Mouse (Mus musculus): ENCODE results near the gene Sall1. TPM values are rescaled to one million over a fixed set of nuclear protein-coding genes. Genes with fewer than 3 reads are reported as not detected.
A peak's percentile ranks its signal among the peaks of the same experiment; 100 is the strongest.

Sall1 gene
- 0.85 and 1.0 TPM in 2 replicates for polyA plus RNA-seq (2015; fragmentation: Nextera tagmentation; extraction: Ambion mirVana)

- peaks cover 97% of the 10 kb centered on the region for H3K27me3 ChIP-seq
- no peaks in the 10 kb centered on the region for H3K9me3 ChIP-seq (replicated peaks)
- peak within 1 kb of the TSS; percentile 66 for H3K27ac ChIP-seq
- H3K4me3 ChIP-seq (replicated peaks) = peak within 1 kb of the TSS; percentile 56
- no peaks in the 10 kb centered on the region for H3K36me3 ChIP-seq
- under 1% methylated on average over 25 of the region's 25 CpGs for WGBS (ENCODE audit: insufficient replicate concordance)
- DNase-seq = no peak
- peak within 1 kb of the TSS; percentile 55 for H3K4me2 ChIP-seq
- H3K4me1 ChIP-seq (replicated peaks) = no peaks in the 10 kb centered on the region
- ATAC-seq (ENCODE audit: low read depth) = peak; percentile 18; the same call in 1 of the 2 replicates
- H3K9ac ChIP-seq = no peak within 1 kb of the TSS
Observed at GRCm38 (mm10) chr8:89043940-89044339, at the start of gene Sall1. Sall1 (minus strand) TSS chr8:89044162.

- Histone ChIP-seq H3K27me3 (no peaks in the 10 kb centered on the region), H3K36me3 (no peaks in the 10 kb centered on the region), H3K4me3 (replicated peaks) (no peak overlapping the region), H3K4me2 (no peak overlapping the region), H3K27ac (no peak overlapping the region), H3K9ac (no peak overlapping the region), H3K9me3 (replicated peaks) (no peaks in the 10 kb centered on the region), H3K4me1 (replicated peaks) (no peaks in the 10 kb centered on the region)
- no peak for ATAC-seq (ENCODE audit: low read depth)
- 43% methylated on average over 5 of the region's 5 CpGs for WGBS (ENCODE audit: insufficient replicate concordance)
- no peak for DNase-seq
Observed at GRCm38 (mm10) chr8:89089916-89090315, 46.0 kb upstream of the Sall1 start.

- no peaks in the 10 kb centered on the region for H3K27me3 ChIP-seq
- no peaks in the 10 kb centered on the region for H3K36me3 ChIP-seq
- H3K9ac ChIP-seq = no peak overlapping the region
- H3K9me3 ChIP-seq (replicated peaks) = no peaks in the 10 kb centered on the region
- H3K4me3 ChIP-seq (replicated peaks) = no peak overlapping the region
- 61% methylated on average over 2 of the region's 2 CpGs for WGBS (ENCODE audit: insufficient replicate concordance)
- no peaks in the 10 kb centered on the region for H3K4me1 ChIP-seq (replicated peaks)
- no peak overlapping the region for H3K27ac ChIP-seq
- H3K4me2 ChIP-seq = no peak overlapping the region
- DNase-seq = no peak
- no peak for ATAC-seq (ENCODE audit: low read depth)
Observed at GRCm38 (mm10) chr8:89079147-89079546, 35.2 kb upstream of the Sall1 start.

- Histone ChIP-seq H3K4me2 (no peak overlapping the region), H3K36me3 (no peaks in the 10 kb centered on the region), H3K4me3 (replicated peaks) (no peak overlapping the region), H3K9ac (no peak overlapping the region), H3K9me3 (replicated peaks) (no peaks in the 10 kb centered on the region), H3K4me1 (replicated peaks) (no peaks in the 10 kb centered on the region), H3K27me3 (no peaks in the 10 kb centered on the region), H3K27ac (no peak overlapping the region)
- no peak for DNase-seq
- 26% methylated on average over 3 of the region's 3 CpGs for WGBS (ENCODE audit: insufficient replicate concordance)
- ATAC-seq (ENCODE audit: low read depth) = no peak
Observed at GRCm38 (mm10) chr8:89072968-89073382, 29.0 kb upstream of the Sall1 start.

- Histone ChIP-seq H3K27ac (no peak overlapping the region), H3K9me3 (replicated peaks) (no peaks in the 10 kb centered on the region), H3K4me3 (replicated peaks) (no peak overlapping the region), H3K9ac (no peak overlapping the region), H3K4me2 (no peak overlapping the region), H3K27me3 (no peaks in the 10 kb centered on the region), H3K4me1 (replicated peaks) (no peaks in the 10 kb centered on the region), H3K36me3 (no peaks in the 10 kb centered on the region)
- WGBS (ENCODE audit: insufficient replicate concordance) = 56% methylated on average over 3 of the region's 3 CpGs
- DNase-seq (no peak), ATAC-seq (ENCODE audit: low read depth) (no peak)
Observed at GRCm38 (mm10) chr8:89067499-89067898, 23.5 kb upstream of the Sall1 start.

- Histone ChIP-seq H3K4me2 (no peak overlapping the region), H3K9me3 (replicated peaks) (no peaks in the 10 kb centered on the region), H3K4me1 (replicated peaks) (no peaks in the 10 kb centered on the region), H3K36me3 (no peaks in the 10 kb centered on the region), H3K4me3 (replicated peaks) (no peak overlapping the region), H3K27ac (no peak overlapping the region), H3K27me3 (no peaks in the 10 kb centered on the region), H3K9ac (no peak overlapping the region)
- ATAC-seq (ENCODE audit: low read depth) (no peak), DNase-seq (no peak)
- WGBS (ENCODE audit: insufficient replicate concordance) = 66% methylated on average over 9 of the region's 9 CpGs
Observed at GRCm38 (mm10) chr8:89064042-89064441, 20.1 kb upstream of the Sall1 start.

GRCm38 (mm10) chr8:89063366-89064040 is 19.5 kb upstream of the Sall1 start:
- no peak for ATAC-seq (ENCODE audit: low read depth)
- 66% methylated on average over 10 of the region's 10 CpGs for WGBS (ENCODE audit: insufficient replicate concordance)

GRCm38 (mm10) chr8:89060717-89061116 is 16.8 kb upstream of the Sall1 start:
- Histone ChIP-seq H3K27ac (no peak overlapping the region), H3K4me3 (replicated peaks) (no peak overlapping the region), H3K9ac (no peak overlapping the region), H3K27me3 (no peaks in the 10 kb centered on the region), H3K4me1 (replicated peaks) (no peaks in the 10 kb centered on the region), H3K9me3 (replicated peaks) (no peaks in the 10 kb centered on the region), H3K36me3 (no peaks in the 10 kb centered on the region), H3K4me2 (no peak overlapping the region)
- DNase-seq (no peak), ATAC-seq (ENCODE audit: low read depth) (no peak)
- 79% methylated on average over 8 of the region's 8 CpGs for WGBS (ENCODE audit: insufficient replicate concordance)

More at GRCm38 (mm10) chr8:89063366-89064040, 19.5 kb upstream of the Sall1 start:
- Histone ChIP-seq H3K36me3 (no peaks in the 10 kb centered on the region), H3K4me3 (replicated peaks) (no peak overlapping the region), H3K27ac (no peak overlapping the region), H3K4me1 (replicated peaks) (no peaks in the 10 kb centered on the region), H3K4me2 (no peak overlapping the region), H3K9me3 (replicated peaks) (no peaks in the 10 kb centered on the region), H3K27me3 (no peaks in the 10 kb centered on the region), H3K9ac (no peak overlapping the region)
- DNase-seq = no peak

- Histone ChIP-seq H3K9me3 (replicated peaks) (no peaks in the 10 kb centered on the region), H3K4me1 (replicated peaks) (no peaks in the 10 kb centered on the region), H3K27ac (no peak overlapping the region), H3K36me3 (no peaks in the 10 kb centered on the region), H3K27me3 (no peaks in the 10 kb centered on the region), H3K9ac (no peak overlapping the region), H3K4me2 (no peak overlapping the region), H3K4me3 (replicated peaks) (no peak overlapping the region)
- 46% methylated on average over 6 of the region's 6 CpGs for WGBS (ENCODE audit: insufficient replicate concordance)
- DNase-seq (no peak), ATAC-seq (ENCODE audit: low read depth) (no peak)
Observed at GRCm38 (mm10) chr8:89059507-89059906, 15.5 kb upstream of the Sall1 start.

GRCm38 (mm10) chr8:89052880-89053279 is 8.9 kb upstream of the Sall1 start:
- Histone ChIP-seq H3K36me3 (no peaks in the 10 kb centered on the region), H3K27ac (no peak overlapping the region), H3K4me1 (replicated peaks) (no peaks in the 10 kb centered on the region), H3K27me3 (peaks cover 18% of the 10 kb centered on the region), H3K4me2 (no peak overlapping the region), H3K9me3 (replicated peaks) (no peaks in the 10 kb centered on the region), H3K9ac (no peak overlapping the region), H3K4me3 (replicated peaks) (no peak overlapping the region)
- ATAC-seq (ENCODE audit: low read depth) (no peak), DNase-seq (no peak)
- WGBS (ENCODE audit: insufficient replicate concordance) = 66% methylated on average over 7 of the region's 7 CpGs

- H3K9me3 ChIP-seq (replicated peaks) = no peaks in the 10 kb centered on the region
- H3K27me3 ChIP-seq = peaks cover 79% of the 10 kb centered on the region
- H3K27ac ChIP-seq = no peak overlapping the region
- 3% methylated on average over 26 of the region's 26 CpGs for WGBS (ENCODE audit: insufficient replicate concordance)
- no peak overlapping the region for H3K4me3 ChIP-seq (replicated peaks)
- ATAC-seq (ENCODE audit: low read depth) (no peak), DNase-seq (no peak)
- no peaks in the 10 kb centered on the region for H3K4me1 ChIP-seq (replicated peaks)
- H3K4me2 ChIP-seq = peak overlapping the region; percentile 55
- H3K36me3 ChIP-seq = no peaks in the 10 kb centered on the region
- H3K9ac ChIP-seq = no peak overlapping the region
Observed at GRCm38 (mm10) chr8:89046639-89047348, 2.8 kb upstream of the Sall1 start.
